Mouse (Mus musculus) liver, embryonic 14.5 days (tissue): ENCODE data around the gene Gpr171.

Experiments
- CTCF ChIP-seq: IDR thresholded peaks from 2 replicates; pipeline ENCODE4 v1.5.1; 2016; ENCODE audit warnings: antibody characterized with exemption, low read depth, control low read depth
- EP300 ChIP-seq: IDR thresholded peaks from 2 replicates; pipeline ENCODE4 v1.6.1; 2016; ENCODE audit warnings: antibody characterized with exemption, low read depth

GRCm38 (mm10) chr3:59125783-59126555 is 24.3 kb upstream of the Gpr171 start:
- no peak for TF ChIP-seq CTCF
- no peak for TF ChIP-seq EP300
